Mouse (Mus musculus): ENCODE measurements around the gene Rab27a. TPM values are rescaled to one million over a fixed set of nuclear protein-coding genes. Genes with fewer than 3 reads are reported as not detected.

The Rab27a gene
- total and polyA plus RNA-seq, 3 experiments = 8.8 to 11.2 TPM; not detected in 1

GRCm38 (mm10) chr9:73059224-73059623, 14.6 kb downstream of the Rab27a start:
- no peak for TF ChIP-seq ZC3H11A (IDR thresholded peaks at IDR 0.05; ENCODE audit: low read depth, low read length)
- TF ChIP-seq UBTF (IDR thresholded peaks at IDR 0.05; ENCODE audit: borderline replicate concordance, insufficient read depth, low read depth, low read length) = no peak
- no peak for TF ChIP-seq POLR2AphosphoS2 (IDR thresholded peaks at IDR 0.05; ENCODE audit: low read length)
- TF ChIP-seq KAT2A (conservative IDR thresholded peaks at IDR 0.05; ENCODE audit: low read depth, low read length) = no peak
- no peak for TF ChIP-seq CTCF (IDR thresholded peaks at IDR 0.05 in 2 of 3, conservative IDR thresholded peaks at IDR 0.05 in 1 of 3; ENCODE audit: control insufficient read depth in 1 of 3, insufficient read depth in 1 of 3, low read depth in 2 of 3, low read length in 3 of 3, poor library complexity in 1 of 3, severe bottlenecking in 1 of 3)
- TF ChIP-seq GATA1 (IDR thresholded peaks at IDR 0.05; ENCODE audit: low read depth, low read length) = no peak
- TF ChIP-seq POLR2A (IDR thresholded peaks at IDR 0.05; ENCODE audit: control insufficient read depth in 1 of 2, insufficient read depth in 1 of 2, low read depth in 1 of 2, low read length in 2 of 2, poor library complexity in 1 of 2) = no peak
- TF ChIP-seq NELFE (IDR thresholded peaks at IDR 0.05; ENCODE audit: low read depth, low read length) = no peak
- TF ChIP-seq RAD21 (IDR thresholded peaks at IDR 0.05; ENCODE audit: low read depth, low read length) = no peak
- TF ChIP-seq MAZ (IDR thresholded peaks at IDR 0.05; ENCODE audit: low read depth, low read length) = no peak
- no peak for TF ChIP-seq MAFK (IDR thresholded peaks at IDR 0.05; ENCODE audit: borderline replicate concordance, low read depth, low read length)
- no peak for TF ChIP-seq MXI1 (IDR thresholded peaks at IDR 0.05; ENCODE audit: low read depth, low read length)
- no peak for TF ChIP-seq GABPA (IDR thresholded peaks at IDR 0.05; ENCODE audit: low read depth, low read length)
- TF ChIP-seq ZMIZ1 (IDR thresholded peaks at IDR 0.05; ENCODE audit: low read depth, low read length) = no peak
- no peak for TF ChIP-seq ZNF384 (IDR thresholded peaks at IDR 0.05; ENCODE audit: low read depth, low read length)
- TF ChIP-seq NRF1 (IDR thresholded peaks at IDR 0.05; ENCODE audit: insufficient read depth, low read depth, low read length, poor library complexity, severe bottlenecking) = no peak
- H3K27me3 ChIP-seq (ENCODE audit: control insufficient read depth in 1 of 2, insufficient read depth in 2 of 2, low read length in 2 of 2) = no peaks in the 10 kb centered on the region
- no peak overlapping the region for H3K9ac ChIP-seq (ENCODE audit: control insufficient read depth, low read depth, low read length, poor library complexity, severe bottlenecking)
- no peak for DNase-seq (ENCODE audit: low read depth, low spot score)
- H3K9me3 ChIP-seq (replicated peaks; ENCODE audit: insufficient read depth, low read length) = no peaks in the 10 kb centered on the region
- H3K36me3 ChIP-seq (ENCODE audit: control insufficient read depth in 1 of 2, insufficient read depth in 2 of 2, low read length in 2 of 2) = peaks cover 0 to 3% of the 10 kb centered on the region in 2 experiments; a peak in 3 of 4 replicates
- no peaks in the 10 kb centered on the region; the same call in 1 of the 2 replicates for H3K79me2 ChIP-seq (ENCODE audit: control insufficient read depth, insufficient read depth, low read length, poor library complexity)
- H3K4me1 ChIP-seq (ENCODE audit: control insufficient read depth in 1 of 2, insufficient read depth in 2 of 2, low read length in 2 of 2) = no peaks in the 10 kb centered on the region; a peak in 1 of 4 replicates
- H3K27ac ChIP-seq (ENCODE audit: control insufficient read depth, low read depth, low read length) = no peak overlapping the region
- no peak overlapping the region for H3K4me3 ChIP-seq (ENCODE audit: control insufficient read depth in 1 of 2, insufficient read depth in 1 of 2, low read depth in 2 of 2, low read length in 2 of 2)

GRCm38 (mm10) chr9:73063621-73064290, 19.1 kb downstream of the Rab27a start:
- Histone ChIP-seq H3K4me1 (ENCODE audit: control insufficient read depth in 1 of 2, insufficient read depth in 2 of 2, low read length in 2 of 2) (peaks cover 5 to 10% of the 10 kb centered on the region in 2 experiments), H3K9ac (ENCODE audit: control insufficient read depth, low read depth, low read length, poor library complexity, severe bottlenecking) (no peak overlapping the region), H3K36me3 (ENCODE audit: control insufficient read depth in 1 of 2, insufficient read depth in 2 of 2, low read length in 2 of 2) (peaks cover 0 to 11% of the 10 kb centered on the region in 2 experiments; a peak in 3 of 4 replicates), H3K27ac (ENCODE audit: control insufficient read depth, low read depth, low read length) (no peak overlapping the region), H3K79me2 (ENCODE audit: control insufficient read depth, insufficient read depth, low read length, poor library complexity) (no peaks in the 10 kb centered on the region; the same call in 1 of the 2 replicates), H3K4me3 (ENCODE audit: control insufficient read depth in 1 of 2, insufficient read depth in 1 of 2, low read depth in 2 of 2, low read length in 2 of 2) (no peak overlapping the region), H3K9me3 (replicated peaks; ENCODE audit: insufficient read depth, low read length) (no peaks in the 10 kb centered on the region), H3K27me3 (ENCODE audit: control insufficient read depth in 1 of 2, insufficient read depth in 2 of 2, low read length in 2 of 2) (no peaks in the 10 kb centered on the region)
- no peak for DNase-seq (ENCODE audit: low read depth, low spot score)
- no peak for TF ChIP-seq GABPA (IDR thresholded peaks at IDR 0.05; ENCODE audit: low read depth, low read length)
